Mouse (Mus musculus) heart, adult 11 months (tissue): Measurements from ENCODE around the gene Gad1.

Experiments used
- DNase-seq: peaks from one replicate; pipeline ENCODE4 v3.0.0; 2022

Gad1 gene

GRCm38 (mm10) chr2:70565651-70566602 is 13.1 kb downstream of the Gad1 start:
- DNase-seq = no peak

- DNase-seq = no peak
These were observed 13.7 kb downstream of the Gad1 start for GRCm38 (mm10) chr2:70566603-70566981.

- no peak for DNase-seq
These were observed 14.3 kb downstream of the Gad1 start for GRCm38 (mm10) chr2:70567071-70567681.

- DNase-seq = no peak
These were observed 14.8 kb downstream of the Gad1 start for GRCm38 (mm10) chr2:70567682-70568077.

- no peak for DNase-seq
These were observed 15.5 kb downstream of the Gad1 start for GRCm38 (mm10) chr2:70568198-70568941.

- no peak for DNase-seq
These were observed 18.8 kb downstream of the Gad1 start for GRCm38 (mm10) chr2:70571698-70572097.

- no peak for DNase-seq
These were observed 19.4 kb downstream of the Gad1 start for GRCm38 (mm10) chr2:70572251-70572650.

- no peak for DNase-seq
These were observed 20.8 kb downstream of the Gad1 start for GRCm38 (mm10) chr2:70573544-70574210.

GRCm38 (mm10) chr2:70588200-70588599 is 35.3 kb downstream of the Gad1 start:
- DNase-seq = peak; percentile 50

GRCm38 (mm10) chr2:70592432-70592831 is 39.6 kb downstream of the Gad1 start:
- peak; percentile 53 for DNase-seq

GRCm38 (mm10) chr2:70593670-70594069 is 40.8 kb downstream of the Gad1 start:
- no peak for DNase-seq

- DNase-seq = peak; percentile 51
These were observed 43.0 kb downstream of the Gad1 start for GRCm38 (mm10) chr2:70595896-70596295.

GRCm38 (mm10) chr2:70609769-70610168 is 56.9 kb downstream of the Gad1 start:
- peak; percentile 24 for DNase-seq

- DNase-seq = peak; percentile 88
These were observed 62.0 kb downstream of the Gad1 start for GRCm38 (mm10) chr2:70614745-70615351.

GRCm38 (mm10) chr2:70616076-70616475 is 63.2 kb downstream of the Gad1 start:
- DNase-seq = no peak

- peak; percentile 28 for DNase-seq
These were observed 63.7 kb downstream of the Gad1 start for GRCm38 (mm10) chr2:70616617-70617016.

GRCm38 (mm10) chr2:70619232-70619835 is 66.5 kb downstream of the Gad1 start:
- peak; percentile 76 for DNase-seq

GRCm38 (mm10) chr2:70620225-70620624 is 67.4 kb downstream of the Gad1 start:
- peak; percentile 66 for DNase-seq

GRCm38 (mm10) chr2:70622244-70622643 is 69.4 kb downstream of the Gad1 start:
- peak; percentile 71 for DNase-seq

GRCm38 (mm10) chr2:70625761-70626160 is 72.9 kb downstream of the Gad1 start:
- peak; percentile 77 for DNase-seq

- DNase-seq = peak; percentile 88
These were observed 75.5 kb downstream of the Gad1 start for GRCm38 (mm10) chr2:70628397-70628796.

- DNase-seq = peak; percentile 76
These were observed 76.5 kb downstream of the Gad1 start for GRCm38 (mm10) chr2:70629339-70629761.
